Mouse (Mus musculus) lung, postnatal 14 days (tissue): ENCODE measurements around the gene Hba-x.
"Not testable (repeated sequence)": the region's sequence is repeated elsewhere in the genome, so short reads cannot be mapped to it uniquely, and the experiment has no call there.

Experiments used
- DNase-seq: peaks from one replicate; pipeline ENCODE4 v3.0.0; 2021

Hba-x gene

DNA sequence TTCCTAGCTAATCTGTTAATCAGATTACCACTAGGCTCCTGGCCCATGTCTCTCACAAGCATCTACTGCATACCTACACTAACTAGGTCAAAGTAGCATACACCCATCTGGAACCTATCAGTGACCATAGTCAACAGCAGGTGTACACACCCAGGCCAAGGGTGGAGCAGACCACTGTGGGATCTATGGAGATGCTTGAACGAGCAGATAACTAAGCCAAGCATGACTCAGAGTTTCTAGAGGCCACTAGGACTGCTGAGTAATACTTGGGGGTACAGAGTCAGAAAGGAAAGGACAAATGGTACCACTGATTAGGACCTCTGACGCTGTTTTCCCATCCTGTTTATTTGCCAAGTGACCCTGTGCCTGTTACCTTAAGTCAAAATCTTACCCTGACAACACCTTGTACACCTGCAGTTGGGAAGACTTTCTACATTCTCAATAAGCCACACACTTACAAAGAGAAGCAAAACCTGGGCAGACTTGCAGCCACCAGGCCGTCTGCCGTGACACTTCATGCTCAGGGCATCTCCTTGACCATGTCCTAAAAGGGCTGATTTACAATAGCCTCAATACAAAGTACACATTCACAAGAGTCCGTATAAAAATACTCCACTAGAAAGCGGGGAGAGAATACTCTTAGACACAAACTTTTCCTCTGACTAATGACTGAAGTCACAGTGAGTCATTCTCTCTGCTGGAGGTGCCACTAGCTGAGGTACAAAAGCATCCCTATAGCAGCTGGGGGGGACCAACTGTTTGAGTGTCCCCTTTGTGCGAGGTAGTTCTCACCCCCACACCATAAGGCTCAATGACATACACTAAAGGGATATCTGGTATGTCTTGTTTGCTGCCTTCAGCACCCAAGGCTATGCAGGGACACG, 25.1 kb upstream of the Hba-x start:
- no peak for DNase-seq

DNA sequence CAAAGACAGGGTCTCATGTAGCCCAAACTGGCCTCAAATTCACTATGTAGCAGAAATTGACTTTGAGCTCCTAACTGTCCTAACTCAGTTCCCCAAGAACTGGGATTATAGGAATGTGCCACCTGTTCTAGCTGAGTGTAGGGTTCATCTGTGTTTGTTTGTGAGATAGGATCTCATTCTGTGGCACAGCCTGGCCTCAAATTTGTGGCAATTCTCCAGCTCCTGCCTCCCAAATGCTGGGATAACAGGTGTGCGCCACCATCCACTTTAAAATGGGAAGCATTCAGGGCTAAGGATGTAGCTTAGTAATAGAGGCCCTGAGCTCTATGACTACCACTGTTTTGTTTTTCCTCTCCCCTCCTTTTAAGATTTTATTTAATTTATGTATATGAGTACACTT, 23.1 kb upstream of the Hba-x start:
- DNase-seq: no peak

GRCm38 (mm10) chr11:32256146-32256545, 20.1 kb upstream of the Hba-x start:
- no peak for DNase-seq

- no peak for DNase-seq
These were observed 19.6 kb upstream of the Hba-x start for GRCm38 (mm10) chr11:32256566-32256965.

- DNase-seq: no peak
These were observed 13.4 kb upstream of the Hba-x start for GRCm38 (mm10) chr11:32262674-32263415.

GRCm38 (mm10) chr11:32265117-32265738, 11.0 kb upstream of the Hba-x start:
- no peak for DNase-seq

- DNase-seq: no peak
These were observed 10.0 kb upstream of the Hba-x start for GRCm38 (mm10) chr11:32266194-32266593.

- DNase-seq: no peak
These were observed 9.4 kb upstream of the Hba-x start for GRCm38 (mm10) chr11:32266776-32267175.

DNA sequence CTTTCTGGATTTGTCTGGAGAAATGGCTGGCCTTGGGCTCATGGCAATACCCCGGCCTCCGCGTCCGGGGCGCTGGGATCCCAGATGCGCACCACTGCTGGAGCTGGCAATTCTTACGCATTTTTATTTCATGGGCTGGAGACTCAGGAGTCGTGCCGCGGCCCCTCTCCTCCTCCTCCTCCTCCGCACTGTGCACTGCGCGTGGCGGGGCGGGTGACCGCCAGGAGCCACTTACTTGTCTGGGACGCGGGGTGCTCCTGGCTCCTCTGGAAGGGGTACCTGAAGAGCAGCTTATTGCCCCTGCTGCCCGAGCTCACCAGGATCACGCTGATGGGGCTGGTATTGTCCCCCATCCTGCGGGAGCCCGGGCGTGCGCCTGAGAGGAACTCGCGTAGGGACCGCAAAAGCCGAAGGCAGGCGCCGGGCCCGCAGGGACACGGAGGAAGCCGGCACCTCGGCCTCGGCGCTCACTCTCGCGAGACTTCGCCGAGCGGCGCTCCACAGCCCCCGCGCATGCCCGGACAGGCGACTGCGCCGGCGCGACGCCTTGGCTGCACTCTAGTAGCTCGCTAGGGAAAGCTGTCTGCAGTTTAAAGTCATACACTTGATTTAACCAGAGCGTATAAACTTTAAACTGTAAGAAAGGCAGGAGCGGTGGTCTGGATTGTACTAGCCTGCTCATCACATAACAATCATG, 8.9 kb upstream of the Hba-x start, which contains the start of gene Nprl3:
Gene Nprl3 (minus strand): TSS at position 520 of the 697 bp plus-strand sequence.
- peak; percentile 97 for DNase-seq

DNA sequence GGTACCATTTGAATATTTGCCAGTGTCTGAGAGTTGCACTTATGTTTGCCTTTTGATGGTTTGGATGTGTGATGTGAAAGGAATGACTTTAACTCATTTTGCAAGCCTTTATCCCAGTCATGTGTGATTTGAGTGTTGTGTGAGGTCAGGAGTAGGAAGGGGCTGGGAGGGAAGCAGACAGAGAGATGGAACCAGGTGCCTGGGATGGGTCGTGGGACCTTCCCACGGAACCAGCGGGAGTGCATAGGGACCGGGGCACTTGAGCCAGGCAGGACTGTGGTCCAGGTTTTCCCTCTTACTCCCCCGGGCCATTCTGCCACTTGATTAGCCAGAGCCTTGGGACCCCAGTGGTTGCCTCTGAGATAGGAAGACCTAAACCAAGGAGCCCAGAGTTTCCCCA, 8.2 kb upstream of the Hba-x start:
- DNase-seq: no peak

GRCm38 (mm10) chr11:32268952-32269351, 7.2 kb upstream of the Hba-x start:
- DNase-seq: no peak

- no peak for DNase-seq
These were observed 5.0 kb upstream of the Hba-x start for GRCm38 (mm10) chr11:32271178-32271577.

- DNase-seq: no peak
These were observed 1.7 kb downstream of the Hba-x start for GRCm38 (mm10) chr11:32277736-32278457.

DNA sequence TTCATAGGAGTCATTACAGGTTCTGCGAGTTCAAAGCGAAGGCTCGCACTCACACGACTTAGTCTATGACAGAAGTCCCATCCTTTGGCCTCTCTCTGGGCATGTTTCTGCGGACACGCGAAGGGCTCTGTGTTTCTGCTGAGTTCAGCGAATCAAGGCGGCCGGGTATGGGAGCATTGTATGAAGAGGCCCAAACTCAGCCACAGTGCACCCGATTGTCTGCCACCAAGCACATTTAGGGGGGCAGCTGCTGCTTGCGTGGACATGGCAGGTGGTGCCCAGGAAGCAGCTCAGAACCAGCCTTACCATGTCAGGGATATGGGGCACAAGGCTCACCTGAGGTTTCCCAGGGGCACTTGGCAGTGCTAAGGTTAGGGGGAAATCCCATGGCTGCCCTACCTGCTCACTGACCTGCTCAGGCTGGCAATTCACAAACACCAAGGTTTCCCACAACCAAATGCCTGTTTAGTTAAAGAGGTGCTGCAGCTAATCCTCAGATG, 2.3 kb downstream of the Hba-x start:
- no peak for DNase-seq

DNA sequence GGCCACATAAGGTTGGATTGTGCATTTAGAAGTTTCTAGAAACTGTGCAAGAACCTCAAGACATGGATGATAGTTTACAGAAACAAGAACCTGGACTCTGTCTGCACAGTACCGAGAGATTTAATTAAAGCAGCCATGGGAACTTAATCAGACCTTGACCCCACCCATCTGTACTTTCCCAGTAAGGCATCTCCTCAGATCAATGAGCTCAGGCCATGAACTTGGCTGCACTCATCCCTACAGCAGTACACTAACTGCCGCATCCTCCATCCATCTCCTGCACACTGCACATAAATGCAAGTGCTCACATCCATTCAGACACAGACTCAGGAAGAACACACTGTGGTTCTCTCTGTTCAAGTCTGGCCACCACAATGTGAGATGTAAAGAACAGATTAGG, 4.4 kb downstream of the Hba-x start:
- DNase-seq: no peak

DNA sequence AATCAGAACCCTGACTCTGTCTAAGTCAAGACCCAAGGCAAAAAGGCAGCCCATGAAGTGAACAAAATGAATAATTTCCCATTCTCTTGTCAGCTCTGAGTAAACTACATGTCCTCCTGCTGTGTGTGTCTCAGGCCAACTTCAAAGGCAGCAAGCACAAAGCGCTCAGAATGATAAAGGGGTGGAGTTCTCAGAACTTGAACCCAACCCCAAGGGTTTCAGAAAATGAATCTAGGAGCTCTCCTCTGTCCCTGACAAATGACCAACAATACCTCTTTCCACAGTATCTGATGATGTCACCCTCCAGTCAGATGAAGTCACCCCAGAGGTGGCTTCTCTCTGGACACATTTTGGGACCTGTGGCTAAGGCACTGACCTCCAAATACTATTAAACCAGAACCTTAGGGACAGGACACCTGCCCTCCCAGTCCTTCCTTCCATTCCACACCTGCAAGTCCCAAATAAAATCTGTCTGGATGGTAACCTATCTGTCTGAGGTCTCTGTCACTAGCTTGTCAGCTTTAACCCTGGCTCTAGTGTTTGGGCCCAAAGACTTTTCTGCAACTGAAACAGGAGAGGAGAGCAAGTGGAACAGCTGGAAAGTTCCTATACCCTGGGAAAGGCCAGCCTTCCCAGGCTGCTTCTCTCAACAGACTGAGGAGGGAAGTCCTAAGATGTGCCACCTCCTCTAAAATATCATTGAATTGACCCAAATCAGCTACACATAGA, 5.4 kb downstream of the Hba-x start:
- no peak for DNase-seq

- DNase-seq: not testable (repeated sequence)
These were observed 7.0 kb downstream of the Hba-x start, which contains the start of gene Hba-a1 for GRCm38 (mm10) chr11:32283091-32283777. Gene Hba-a1, plus strand, starts transcription at chr11:32283511.

DNA sequence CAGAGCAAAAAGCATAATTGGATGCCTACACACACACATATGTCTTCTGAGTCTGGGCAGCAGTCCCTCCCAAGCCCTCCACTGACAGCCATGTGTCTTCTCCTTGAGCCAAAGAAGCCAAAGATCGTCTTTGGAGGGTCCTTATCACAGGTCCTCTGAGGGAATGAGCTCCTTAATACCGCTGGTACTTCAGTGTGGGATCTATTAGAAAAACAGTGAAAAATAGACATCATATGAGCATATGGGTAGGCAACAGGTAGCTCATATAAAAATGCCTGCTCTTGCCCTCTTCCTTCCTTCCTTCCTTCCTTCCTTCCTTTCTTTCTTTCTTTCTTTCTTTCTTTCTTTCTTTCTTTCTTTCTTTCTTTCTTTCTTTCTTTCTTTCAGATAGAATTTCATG, 8.4 kb downstream of the Hba-x start:
- not testable (repeated sequence) for DNase-seq

DNA sequence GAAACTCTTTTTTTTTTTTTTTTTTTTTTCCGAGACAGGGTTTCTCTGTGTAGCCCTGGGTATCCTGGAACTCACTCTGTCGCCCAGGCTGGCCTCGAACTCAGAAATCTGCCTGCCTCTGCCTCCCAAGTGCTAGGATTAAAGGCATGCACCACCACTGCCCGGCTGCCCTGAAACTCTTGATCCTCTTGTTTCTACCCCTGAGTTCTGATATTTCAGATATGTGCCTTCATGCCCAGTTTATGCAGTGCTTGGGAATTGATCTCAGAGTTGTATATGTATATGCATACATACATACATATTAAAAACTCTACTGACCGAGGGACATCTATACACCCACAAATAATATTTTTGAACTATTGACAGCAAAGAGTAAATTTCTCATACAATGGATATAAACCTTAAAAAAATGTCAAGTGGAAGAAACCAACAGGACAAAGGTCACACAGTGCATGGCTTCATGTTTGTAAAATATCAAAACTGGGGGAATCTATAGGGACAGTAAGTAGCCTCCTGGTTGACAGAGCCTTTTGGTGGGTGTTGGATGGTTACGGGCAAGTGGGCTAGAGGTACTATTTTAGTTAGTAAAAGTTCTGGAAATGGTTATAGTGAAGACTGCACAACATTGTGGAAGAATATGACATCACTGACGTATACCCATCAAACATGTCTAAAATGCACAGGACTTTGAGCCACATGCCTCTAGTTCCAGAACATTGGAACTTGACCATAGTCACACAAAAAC, 9.0 kb downstream of the Hba-x start:
- DNase-seq: no peak

- not testable (repeated sequence) for DNase-seq
These were observed 9.7 kb downstream of the Hba-x start for GRCm38 (mm10) chr11:32285887-32286286.
